Mouse (Mus musculus) ES-Bruce4 (cell line): ENCODE results near the gene Peak1.

Experiments used
- CTCF ChIP-seq: IDR thresholded peaks from one replicate; pipeline ENCODE4 v1.8.1; 2011; ENCODE audit warnings: low read depth, low read length
- EP300 ChIP-seq: IDR thresholded peaks from 2 replicates; pipeline ENCODE4 v1.6.1; 2011; ENCODE audit warnings: low read depth, low read length; ENCODE audit not compliant: insufficient read depth
- POLR2A ChIP-seq: IDR thresholded peaks from one replicate; pipeline ENCODE4 v1.8.1; 2011; ENCODE audit warnings: low read length; ENCODE audit not compliant: insufficient read depth

GRCm38 (mm10) chr9:56243885-56244284 lies 174.0 kb downstream of the Peak1 start:
- no peak for TF ChIP-seq CTCF
- TF ChIP-seq POLR2A: no peak
- no peak for TF ChIP-seq EP300
